Mouse (Mus musculus) bone marrow macrophage, adult 2 months (primary cell): ENCODE measurements around the gene A930009A15Rik. TPM values are rescaled to one million over a fixed set of nuclear protein-coding genes. Genes with fewer than 3 reads are reported as not detected.

Experiments used
- H3K27ac ChIP-seq: 2 replicates; pipeline ENCODE4 v1.5.1; 2012; ENCODE audit warnings: low read depth, low read length; ENCODE audit not compliant: insufficient read depth
- H3K4me1 ChIP-seq: 2 replicates; pipeline ENCODE4 v1.6.1; 2012; ENCODE audit warnings: low read length; ENCODE audit not compliant: control insufficient read depth, insufficient read depth
- H3K4me3 ChIP-seq: 2 replicates; pipeline ENCODE4 v1.5.1; 2012; ENCODE audit warnings: mild to moderate bottlenecking, low read length, moderate library complexity; ENCODE audit not compliant: insufficient read depth
- CTCF ChIP-seq: IDR thresholded peaks from 2 replicates; pipeline ENCODE4 v1.5.1; 2012; ENCODE audit warnings: low read depth, mild to moderate bottlenecking, low read length, moderate library complexity
- POLR2A ChIP-seq: IDR thresholded peaks from 2 replicates; pipeline ENCODE4 v1.6.1; 2012; ENCODE audit warnings: mild to moderate bottlenecking, low read depth, low read length, borderline replicate concordance
- polyA plus RNA-seq: library from polyadenylated mRNA; stranded (reverse); fragments of >200 nt; gene quantifications from 2 replicates; pipeline ENCODE4 v1.2.4, GENCODE M21; 2012; ENCODE audit not compliant: missing spikeins, insufficient read depth, insufficient read length

Gene A930009A15Rik
- not detected in 2 replicates for polyA plus RNA-seq

GRCm38 (mm10) chr10:115569712-115570491 lies at the start of gene A930009A15Rik:
Gene A930009A15Rik, plus strand, starts transcription at chr10:115569986.
- TF ChIP-seq CTCF (no peak), POLR2A (no peak)
- Histone ChIP-seq H3K27ac (no peak within 1 kb of the TSS), H3K4me1 (no peaks in the 10 kb centered on the region), H3K4me3 (no peak within 1 kb of the TSS)

- Histone ChIP-seq H3K4me1 (no peaks in the 10 kb centered on the region), H3K4me3 (no peak overlapping the region), H3K27ac (no peak overlapping the region)
- TF ChIP-seq POLR2A (no peak), CTCF (no peak)
Measured at GRCm38 (mm10) chr10:115520200-115521080, 49.3 kb upstream of the A930009A15Rik start.

- H3K27ac ChIP-seq, result no peak overlapping the region
- no peak for TF ChIP-seq POLR2A
- no peak for TF ChIP-seq CTCF
- no peak overlapping the region for H3K4me3 ChIP-seq
- H3K4me1 ChIP-seq, result no peaks in the 10 kb centered on the region
Measured at GRCm38 (mm10) chr10:115521081-115521451, 48.7 kb upstream of the A930009A15Rik start.

GRCm38 (mm10) chr10:115528892-115529291 lies 40.9 kb upstream of the A930009A15Rik start:
- TF ChIP-seq POLR2A (no peak), CTCF (no peak)
- H3K27ac ChIP-seq, result no peak overlapping the region
- no peaks in the 10 kb centered on the region for H3K4me1 ChIP-seq
- H3K4me3 ChIP-seq, result no peak overlapping the region

- TF ChIP-seq POLR2A (no peak), CTCF (no peak)
- H3K27ac ChIP-seq, result no peak overlapping the region
- H3K4me3 ChIP-seq, result no peak overlapping the region
- H3K4me1 ChIP-seq, result no peaks in the 10 kb centered on the region
Measured at GRCm38 (mm10) chr10:115529768-115530167, 40.0 kb upstream of the A930009A15Rik start.

GRCm38 (mm10) chr10:115530746-115531145 lies 39.0 kb upstream of the A930009A15Rik start:
- H3K4me1 ChIP-seq, result no peaks in the 10 kb centered on the region
- H3K4me3 ChIP-seq, result no peak overlapping the region
- TF ChIP-seq CTCF, result no peak
- TF ChIP-seq POLR2A, result no peak
- no peak overlapping the region for H3K27ac ChIP-seq

- H3K4me3 ChIP-seq, result no peak overlapping the region
- H3K27ac ChIP-seq, result no peak overlapping the region
- no peaks in the 10 kb centered on the region for H3K4me1 ChIP-seq
- TF ChIP-seq CTCF, result no peak
- TF ChIP-seq POLR2A, result no peak
Measured at GRCm38 (mm10) chr10:115542917-115543316, 26.9 kb upstream of the A930009A15Rik start.

GRCm38 (mm10) chr10:115550253-115550652 lies 19.5 kb upstream of the A930009A15Rik start:
- no peak for TF ChIP-seq POLR2A
- TF ChIP-seq CTCF, result no peak
- Histone ChIP-seq H3K4me3 (no peak overlapping the region), H3K27ac (no peak overlapping the region), H3K4me1 (no peaks in the 10 kb centered on the region)

- Histone ChIP-seq H3K27ac (no peak overlapping the region), H3K4me1 (no peaks in the 10 kb centered on the region), H3K4me3 (no peak overlapping the region)
- no peak for TF ChIP-seq CTCF
- no peak for TF ChIP-seq POLR2A
Measured at GRCm38 (mm10) chr10:115551069-115551468, 18.7 kb upstream of the A930009A15Rik start.

GRCm38 (mm10) chr10:115553352-115554113 lies 16.3 kb upstream of the A930009A15Rik start:
- Histone ChIP-seq H3K27ac (no peak overlapping the region), H3K4me3 (no peak overlapping the region), H3K4me1 (no peaks in the 10 kb centered on the region)
- TF ChIP-seq CTCF (no peak), POLR2A (no peak)
